Mouse (Mus musculus): ENCODE results near the gene Il1rl2. TPM values are rescaled to one million over a fixed set of nuclear protein-coding genes. Genes with fewer than 3 reads are reported as not detected.
"Not testable (repeated sequence)": the region's sequence is repeated elsewhere in the genome, so short reads cannot be mapped to it uniquely, and the experiment has no call there.

Il1rl2 gene
- polyA plus RNA-seq, 1 experiment from 2014 or later = 7.7 TPM

DNA sequence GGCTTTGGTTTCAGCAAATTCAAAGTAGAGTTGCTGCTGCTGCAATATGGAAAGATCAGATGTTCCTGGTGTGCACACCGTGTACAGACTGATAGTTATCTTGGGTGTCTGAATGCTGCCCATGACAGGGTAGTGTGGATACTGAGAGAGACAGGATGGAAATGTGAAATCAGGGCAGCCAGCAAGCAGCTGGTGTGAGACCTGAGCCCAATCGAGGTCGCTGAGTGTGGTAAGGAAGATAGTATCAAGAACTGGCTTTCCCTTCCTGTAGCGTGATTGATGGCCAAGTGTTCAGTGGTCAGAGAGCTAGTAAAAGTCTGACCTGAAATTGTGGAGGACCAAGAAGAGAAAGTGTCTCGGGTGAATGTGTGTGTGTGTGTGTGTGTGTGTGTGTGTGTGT, 40.4 kb upstream of the Il1rl2 start:
- Histone ChIP-seq H3K36me3 (ENCODE audit: insufficient read depth) (no peaks in the 10 kb centered on the region), H3K27ac (ENCODE audit: low read depth) (no peak overlapping the region), H3K9me3 (ENCODE audit: low read depth, low read length) (no peaks in the 10 kb centered on the region), H3K27me3 (ENCODE audit: insufficient read depth, low read length) (no peaks in the 10 kb centered on the region), H3K9ac (no peak overlapping the region), H3K4me1 (ENCODE audit: insufficient read depth) (no peaks in the 10 kb centered on the region), H3K4me2 (no peak overlapping the region), H3K4me3 (ENCODE audit: low read depth, low read length) (no peak overlapping the region)
- ATAC-seq (ENCODE audit: insufficient read depth) = no peak
- no peak for DNase-seq
- TF ChIP-seq CTCF (IDR thresholded peaks at IDR 0.05; ENCODE audit: low read depth) = no peak
- 46% methylated on average over 5 of the region's 5 CpGs for WGBS

- no peak overlapping the region for H3K9ac ChIP-seq
- no peaks in the 10 kb centered on the region for H3K27me3 ChIP-seq (ENCODE audit: insufficient read depth, low read length)
- H3K4me2 ChIP-seq = no peak overlapping the region
- H3K4me3 ChIP-seq (ENCODE audit: low read depth, low read length) = no peak overlapping the region
- H3K4me1 ChIP-seq (ENCODE audit: insufficient read depth) = no peaks in the 10 kb centered on the region
- no peak overlapping the region for H3K27ac ChIP-seq (ENCODE audit: low read depth)
- H3K36me3 ChIP-seq (ENCODE audit: insufficient read depth) = no peaks in the 10 kb centered on the region
- DNase-seq (no peak), ATAC-seq (ENCODE audit: insufficient read depth) (no peak)
- H3K9me3 ChIP-seq (ENCODE audit: low read depth, low read length) = no peaks in the 10 kb centered on the region
- WGBS = 76% methylated on average over 12 of the region's 12 CpGs
- peak; percentile 23; the same call in 1 of the 2 replicates for TF ChIP-seq CTCF (IDR thresholded peaks at IDR 0.05; ENCODE audit: low read depth)
Measured at GRCm38 (mm10) chr1:40290489-40291255, 33.7 kb upstream of the Il1rl2 start.

GRCm38 (mm10) chr1:40292231-40292630, 32.2 kb upstream of the Il1rl2 start:
- no peak overlapping the region for H3K4me2 ChIP-seq
- DNase-seq (peak; percentile 34), ATAC-seq (ENCODE audit: insufficient read depth) (no peak)
- H3K4me1 ChIP-seq (ENCODE audit: insufficient read depth) = no peaks in the 10 kb centered on the region
- no peak overlapping the region for H3K27ac ChIP-seq (ENCODE audit: low read depth)
- TF ChIP-seq CTCF (IDR thresholded peaks at IDR 0.05; ENCODE audit: low read depth) = no peak
- H3K9me3 ChIP-seq (ENCODE audit: low read depth, low read length) = no peaks in the 10 kb centered on the region
- WGBS = 93% methylated on average over 2 of the region's 2 CpGs
- no peak overlapping the region for H3K4me3 ChIP-seq (ENCODE audit: low read depth, low read length)
- H3K27me3 ChIP-seq (ENCODE audit: insufficient read depth, low read length) = no peaks in the 10 kb centered on the region
- H3K9ac ChIP-seq = no peak overlapping the region
- H3K36me3 ChIP-seq (ENCODE audit: insufficient read depth) = no peaks in the 10 kb centered on the region

GRCm38 (mm10) chr1:40293891-40294290, 30.5 kb upstream of the Il1rl2 start:
- Histone ChIP-seq H3K4me2 (no peak overlapping the region), H3K27ac (ENCODE audit: low read depth) (no peak overlapping the region), H3K36me3 (ENCODE audit: insufficient read depth) (no peaks in the 10 kb centered on the region), H3K9ac (no peak overlapping the region), H3K4me3 (ENCODE audit: low read depth, low read length) (no peak overlapping the region), H3K4me1 (ENCODE audit: insufficient read depth) (no peaks in the 10 kb centered on the region), H3K27me3 (ENCODE audit: insufficient read depth, low read length) (no peaks in the 10 kb centered on the region), H3K9me3 (ENCODE audit: low read depth, low read length) (no peaks in the 10 kb centered on the region)
- peak; percentile 52 for TF ChIP-seq CTCF (IDR thresholded peaks at IDR 0.05; ENCODE audit: low read depth)
- 91% methylated on average over 7 of the region's 7 CpGs for WGBS
- peak; percentile 27 for DNase-seq
- no peak for ATAC-seq (ENCODE audit: insufficient read depth)

DNA sequence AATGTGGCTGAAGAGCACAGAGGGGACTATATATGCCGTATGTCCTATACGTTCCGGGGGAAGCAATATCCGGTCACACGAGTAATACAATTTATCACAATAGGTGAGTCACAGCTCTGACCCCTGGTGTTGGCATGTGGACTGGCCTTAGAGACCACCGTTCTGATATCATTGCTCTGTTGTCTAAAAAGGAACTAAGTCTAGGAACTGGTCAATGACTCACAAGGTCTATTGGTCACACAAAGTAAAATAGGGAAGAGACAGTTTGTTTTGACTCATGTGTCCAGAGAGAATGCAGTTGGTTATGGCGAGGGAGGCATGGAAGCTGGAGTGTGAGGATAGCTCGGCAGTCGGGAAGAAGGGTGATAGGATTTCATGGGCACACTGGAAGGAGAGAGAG, 29.6 kb upstream of the Il1rl2 start:
- ATAC-seq (ENCODE audit: insufficient read depth) = no peak
- 71% methylated on average over 9 of the region's 9 CpGs for WGBS

GRCm38 (mm10) chr1:40298053-40298452, 26.4 kb upstream of the Il1rl2 start:
- Histone ChIP-seq H3K4me2 (no peak overlapping the region), H3K9me3 (ENCODE audit: low read depth, low read length) (no peaks in the 10 kb centered on the region), H3K4me3 (ENCODE audit: low read depth, low read length) (no peak overlapping the region), H3K9ac (no peak overlapping the region), H3K4me1 (ENCODE audit: insufficient read depth) (no peaks in the 10 kb centered on the region), H3K36me3 (ENCODE audit: insufficient read depth) (no peaks in the 10 kb centered on the region), H3K27me3 (ENCODE audit: insufficient read depth, low read length) (no peaks in the 10 kb centered on the region), H3K27ac (ENCODE audit: low read depth) (no peak overlapping the region)
- 80% methylated on average over 2 of the region's 2 CpGs for WGBS
- TF ChIP-seq CTCF (IDR thresholded peaks at IDR 0.05; ENCODE audit: low read depth) = no peak
- DNase-seq (no peak), ATAC-seq (ENCODE audit: insufficient read depth) (no peak)

More for the DNA sequence above, 29.6 kb upstream of the Il1rl2 start:
- no peak for DNase-seq
- no peaks in the 10 kb centered on the region for H3K27me3 ChIP-seq (ENCODE audit: insufficient read depth, low read length)
- no peaks in the 10 kb centered on the region for H3K36me3 ChIP-seq (ENCODE audit: insufficient read depth)
- H3K9ac ChIP-seq = no peak overlapping the region
- H3K27ac ChIP-seq (ENCODE audit: low read depth) = no peak overlapping the region
- no peak for TF ChIP-seq CTCF (IDR thresholded peaks at IDR 0.05; ENCODE audit: low read depth)
- no peak overlapping the region for H3K4me3 ChIP-seq (ENCODE audit: low read depth, low read length)
- H3K4me1 ChIP-seq (ENCODE audit: insufficient read depth) = no peaks in the 10 kb centered on the region
- H3K4me2 ChIP-seq = no peak overlapping the region
- H3K9me3 ChIP-seq (ENCODE audit: low read depth, low read length) = no peaks in the 10 kb centered on the region

- Histone ChIP-seq H3K36me3 (ENCODE audit: insufficient read depth) (no peaks in the 10 kb centered on the region), H3K4me1 (ENCODE audit: insufficient read depth) (no peaks in the 10 kb centered on the region), H3K27me3 (ENCODE audit: insufficient read depth, low read length) (no peaks in the 10 kb centered on the region), H3K27ac (ENCODE audit: low read depth) (no peak overlapping the region), H3K4me3 (ENCODE audit: low read depth, low read length) (no peak overlapping the region), H3K4me2 (no peak overlapping the region), H3K9me3 (ENCODE audit: low read depth, low read length) (no peaks in the 10 kb centered on the region), H3K9ac (no peak overlapping the region)
- DNase-seq = no peak
- no peak for ATAC-seq (ENCODE audit: insufficient read depth)
- TF ChIP-seq CTCF (IDR thresholded peaks at IDR 0.05; ENCODE audit: low read depth) = no peak
- 64% methylated on average over 7 of the region's 7 CpGs for WGBS
Measured at GRCm38 (mm10) chr1:40303179-40303866, 21.1 kb upstream of the Il1rl2 start.

DNA sequence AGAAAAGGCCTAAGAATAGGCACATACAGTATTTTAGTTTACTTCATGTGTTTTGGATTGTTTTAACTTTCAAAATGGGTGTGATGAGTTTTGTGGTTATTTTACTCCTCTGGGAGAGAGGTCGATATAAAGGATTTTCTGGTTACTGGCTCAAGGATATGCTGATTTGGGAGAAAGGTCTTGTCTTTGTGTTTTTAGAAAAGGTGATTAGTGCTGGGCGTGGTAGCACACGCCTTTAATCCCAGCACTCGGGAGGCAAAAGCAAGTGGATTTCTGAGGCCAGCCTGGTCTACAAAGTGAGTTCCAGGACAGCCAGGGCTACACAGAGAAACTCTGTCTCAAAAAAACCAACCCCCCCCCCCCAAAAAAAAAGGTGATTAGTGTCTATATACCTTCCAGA, 20.1 kb upstream of the Il1rl2 start:
- H3K4me1 ChIP-seq (ENCODE audit: insufficient read depth); H3K9ac ChIP-seq; H3K36me3 ChIP-seq (ENCODE audit: insufficient read depth); H3K27ac ChIP-seq (ENCODE audit: low read depth); H3K4me3 ChIP-seq (ENCODE audit: low read depth, low read length); H3K27me3 ChIP-seq (ENCODE audit: insufficient read depth, low read length); H3K4me2 ChIP-seq; DNase-seq; ATAC-seq (ENCODE audit: insufficient read depth); H3K9me3 ChIP-seq (ENCODE audit: low read depth, low read length): not testable (repeated sequence)
- WGBS = 80% methylated on average over 4 of the region's 4 CpGs
